Mouse (Mus musculus) cerebellum, adult 2 months (tissue): ENCODE measurements around the gene Ssb.

Experiments used
- CTCF ChIP-seq: fragments of 200-500 bp; IDR thresholded peaks from 2 replicates; pipeline ENCODE4 v1.5.1; 2011; ENCODE audit warnings: low read depth, mild to moderate bottlenecking, control low read depth, low read length, moderate library complexity, borderline replicate concordance; ENCODE audit not compliant: insufficient read depth
- POLR2A ChIP-seq: fragments of 200-500 bp; IDR thresholded peaks from 2 replicates; pipeline ENCODE4 v1.6.1; 2011; ENCODE audit warnings: low read length, control low read depth, borderline replicate concordance; ENCODE audit not compliant: insufficient read depth

GRCm38 (mm10) chr2:69884581-69884980, 23.2 kb downstream of the Ssb start:
- TF ChIP-seq POLR2A (no peak), CTCF (no peak)
